9 mouse cellular contexts compared by ENCODE assay signal in genomic region chr5:132229644-132230357, GRCm38 (mm10).
DNase-seq lines count a peak whose midpoint lies in the region; ATAC-seq and TF ChIP-seq lines count a peak whose summit lies in the region.
"Had no signal": no experiment of that assay in that cellular context is flagged by ENCODE, and none has a peak within 500 bp of the region (broad histone marks: within the 10 kb centered on the region; RNA-seq: fewer than 3 reads in every experiment).

No protein-coding gene starts in this region.

- peak; percentile 49; the same call in 1 of the 2 replicates for TF ChIP-seq EP300 in heart, adult 2 months (IDR thresholded peaks at IDR 0.05; ENCODE audit: insufficient read depth, low read depth, low read length)

- no peak overlapping the region for H3K4me3 ChIP-seq in embryonic facial prominence, embryonic 10.5 days
- H3K4me3 ChIP-seq in heart, adult 2 months = no peak overlapping the region
- no peak overlapping the region for H3K4me3 ChIP-seq in kidney, adult 2 months (ENCODE audit: insufficient read depth, low read depth, low read length)
- no peak overlapping the region for H3K4me3 ChIP-seq in midbrain, embryonic 14.5 days (replicated peaks; ENCODE audit: low read depth, low read length)

- H3K4me2 ChIP-seq in midbrain, embryonic 14.5 days (ENCODE audit: low read length) = no peak overlapping the region

- no peak for TF ChIP-seq CTCF in heart, adult 2 months (IDR thresholded peaks at IDR 0.05)
- TF ChIP-seq CTCF in kidney, adult 2 months (conservative IDR thresholded peaks at IDR 0.05; ENCODE audit: insufficient read depth, insufficient read length, low read depth, low read length) = no peak

- peak; percentile 93 for DNase-seq in brain, adult 2 months (ENCODE audit: low read depth, low spot score)
- peak; percentile 61 for DNase-seq in embryonic facial prominence, embryonic 10.5 days (ENCODE audit: low spot score)
- peak; percentile 52 to 55 for DNase-seq in heart, adult 2 months
- DNase-seq in kidney, adult 2 months = peak; percentile 77
- peak; percentile 72 to 78 for DNase-seq in left cerebral cortex, postnatal 14 days (ENCODE audit: low spot score in 2 of 2)
- peak; percentile 77 for DNase-seq in midbrain, embryonic 14.5 days
- DNase-seq in telencephalon, adult 2 months (ENCODE audit: low read depth, low spot score) = peak; percentile 72

- no peaks in the 10 kb centered on the region; the same call in 1 of the 2 replicates for H3K27me3 ChIP-seq in embryonic facial prominence, embryonic 10.5 days (replicated peaks; ENCODE audit: low read depth, poor library complexity, severe bottlenecking)
- H3K27me3 ChIP-seq in heart, adult 2 months (ENCODE audit: control insufficient read depth, insufficient read depth, low read length) = no peaks in the 10 kb centered on the region
- no peaks in the 10 kb centered on the region for H3K27me3 ChIP-seq in kidney, adult 2 months (replicated peaks; ENCODE audit: control insufficient read depth, insufficient read depth, low read length)
- H3K27me3 ChIP-seq in midbrain, embryonic 14.5 days (ENCODE audit: control insufficient read depth, insufficient read depth, low read length) = no peaks in the 10 kb centered on the region

- H3K4me1 ChIP-seq in embryonic facial prominence, embryonic 10.5 days = peaks cover 43% of the 10 kb centered on the region
- H3K4me1 ChIP-seq in heart, adult 2 months (ENCODE audit: control insufficient read depth, insufficient read depth, low read length) = peaks cover 7% of the 10 kb centered on the region
- no peaks in the 10 kb centered on the region; the same call in 1 of the 2 replicates for H3K4me1 ChIP-seq in kidney, adult 2 months (ENCODE audit: control insufficient read depth, insufficient read depth, low read length)
- peaks cover 23% of the 10 kb centered on the region for H3K4me1 ChIP-seq in midbrain, embryonic 14.5 days (ENCODE audit: control insufficient read depth, insufficient read depth, low read length)

- no peaks in the 10 kb centered on the region for H3K79me2 ChIP-seq in heart, adult 2 months (replicated peaks; ENCODE audit: control insufficient read depth, insufficient read depth, low read length)

- no peaks in the 10 kb centered on the region for H3K9me3 ChIP-seq in embryonic facial prominence, embryonic 10.5 days
- H3K9me3 ChIP-seq in midbrain, embryonic 14.5 days (ENCODE audit: control insufficient read depth, low read length) = no peaks in the 10 kb centered on the region

- ATAC-seq in midbrain, embryonic 14.5 days (ENCODE audit: low FRiP score, low TSS enrichment) = peak; percentile 70; the same call in 1 of the 2 replicates
- ATAC-seq in granulocyte monocyte progenitor cell, adult 5-6 weeks (replicated peaks; ENCODE audit: poor library complexity, severe bottlenecking) = no peak

- 14% methylated on average over 8 of the region's 8 CpGs for WGBS in embryonic facial prominence, embryonic 10.5 days
- WGBS in heart, adult 2 months = 13% methylated on average over 8 of the region's 8 CpGs
- 21% methylated on average over 8 of the region's 8 CpGs for WGBS in kidney, adult 2 months
- 7% methylated on average over 8 of the region's 8 CpGs for WGBS in midbrain, embryonic 14.5 days

- no peak overlapping the region for H3K9ac ChIP-seq in heart, adult 2 months (ENCODE audit: low read depth, low read length)
- H3K9ac ChIP-seq in midbrain, embryonic 14.5 days (replicated peaks; ENCODE audit: low read length) = no peak overlapping the region

- no peaks in the 10 kb centered on the region for H3K36me3 ChIP-seq in embryonic facial prominence, embryonic 10.5 days (replicated peaks)
- H3K36me3 ChIP-seq in heart, adult 2 months (ENCODE audit: control insufficient read depth, insufficient read depth, low read length) = peaks cover 3% of the 10 kb centered on the region; the same call in 1 of the 2 replicates
- no peaks in the 10 kb centered on the region for H3K36me3 ChIP-seq in kidney, adult 2 months (ENCODE audit: control insufficient read depth, insufficient read depth, low read length)
- H3K36me3 ChIP-seq in midbrain, embryonic 14.5 days (ENCODE audit: control insufficient read depth, insufficient read depth, low read length) = no peaks in the 10 kb centered on the region

- TF ChIP-seq POLR2A in heart, adult 2 months (IDR thresholded peaks at IDR 0.05; ENCODE audit: insufficient read depth, low read depth, low read length) = no peak
- no peak for TF ChIP-seq POLR2A in kidney, adult 2 months (IDR thresholded peaks at IDR 0.05; ENCODE audit: low read depth, low read length)

- H3K27ac ChIP-seq in embryonic facial prominence, embryonic 10.5 days (replicated peaks) = peak overlapping the region; percentile 10; the same call in 1 of the 2 replicates
- no peak overlapping the region for H3K27ac ChIP-seq in heart, adult 2 months
- no peak overlapping the region for H3K27ac ChIP-seq in kidney, adult 2 months (ENCODE audit: insufficient read depth, low read depth, low read length)
- 0 out of 2 replicates have a peak overlapping the region, but pooled peaks have one; percentile 13 for H3K27ac ChIP-seq in midbrain, embryonic 14.5 days (replicated peaks; ENCODE audit: low read depth, low read length)
- H3K27ac ChIP-seq: macrophage had no signal

- intact Hi-C loops in heart, adult 2 months (cut with DNase I) = loop anchor here (5.0 to 10.0 kb wide), 4 partner anchors 312 to 1565 kb away; partner anchors contain the start of gene Auts2
- intact Hi-C loops in left cerebral cortex, postnatal 14 days (cut with DNase I) = loop anchor here (5.0 to 10.0 kb wide), 3 partner anchors 312 to 1565 kb away; partner anchors contain the start of gene Auts2

Comparison
In these comparisons a context has a peak if more than half of its experiments do, and no peak if none do; other contexts are left out.
1. H3K27ac ChIP-seq: peak in embryonic facial prominence, embryonic 10.5 days (single experiment) and midbrain, embryonic 14.5 days (single experiment); none in heart, adult 2 months (single experiment) and kidney, adult 2 months (single experiment).
2. Peak in every context shown above with its lines, with median percentiles within 50 percentile points of each other: DNase-seq.